25 mouse cellular contexts compared by ENCODE assay signal in the genomic region with DNA sequence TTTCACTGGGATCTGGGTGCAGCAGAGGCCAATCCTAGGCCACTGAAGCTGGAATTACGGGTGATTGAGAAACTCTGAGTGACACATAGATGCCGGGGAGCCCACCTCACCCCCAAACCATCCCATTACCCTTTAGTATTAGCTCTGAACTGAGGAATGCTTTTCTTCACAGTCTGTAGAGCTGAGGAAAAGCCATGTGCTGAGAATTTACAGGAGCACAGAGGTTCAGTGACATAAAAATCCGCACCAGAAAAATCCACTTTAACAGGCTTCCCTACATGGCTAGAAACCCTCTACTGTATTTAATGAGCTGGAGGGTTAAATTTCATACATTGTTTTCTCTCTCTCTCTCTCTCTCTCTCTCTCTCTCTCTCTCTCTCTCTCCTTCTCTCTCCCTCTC.
DNase-seq lines count a peak whose midpoint lies in the region; ATAC-seq and TF ChIP-seq lines count a peak whose summit lies in the region.
"Had no signal": no experiment of that assay in that cellular context is flagged by ENCODE, and none has a peak within 500 bp of the region (broad histone marks: within the 10 kb centered on the region; RNA-seq: fewer than 3 reads in every experiment).

No protein-coding gene starts in this region.

- intact Hi-C loops in left cerebral cortex, postnatal 4 days (cut with DNase I), result no loop called here

- no peak overlapping the region for H3K4me3 ChIP-seq in kidney, embryonic 16.5 days (ENCODE audit: low read length)
- 0 out of 2 replicates have a peak overlapping the region, but pooled peaks have one; percentile 1 for H3K4me3 ChIP-seq in limb, embryonic 14.5 days (replicated peaks; ENCODE audit: low read length)
- no peak overlapping the region for H3K4me3 ChIP-seq in midbrain, embryonic 16.5 days (ENCODE audit: low read depth, low read length)
- H3K4me3 ChIP-seq: embryonic facial prominence, embryonic 12.5 days; erythroblast, embryonic 14.5 days; forebrain, embryonic 13.5 days; gastrocnemius, adult 2 months; hindbrain, embryonic 12.5 days; hindbrain, embryonic 15.5 days had no signal

- no peak overlapping the region for H3K9ac ChIP-seq in kidney, embryonic 16.5 days (replicated peaks; ENCODE audit: low read length)
- H3K9ac ChIP-seq in limb, embryonic 14.5 days (ENCODE audit: low read depth, low read length, severe bottlenecking), result no peak overlapping the region; the same call in 1 of the 2 replicates
- H3K9ac ChIP-seq in midbrain, embryonic 16.5 days (ENCODE audit: low read depth, low read length), result no peak overlapping the region
- H3K9ac ChIP-seq: embryonic facial prominence, embryonic 12.5 days; forebrain, embryonic 13.5 days; hindbrain, embryonic 12.5 days; hindbrain, embryonic 15.5 days had no signal

- WGBS in kidney, embryonic 16.5 days, result 52% methylated on average over 3 of the region's 3 CpGs
- 30% methylated on average over 3 of the region's 3 CpGs for WGBS in limb, embryonic 14.5 days
- WGBS in midbrain, embryonic 16.5 days, result 78% methylated on average over 3 of the region's 3 CpGs

- no peak for DNase-seq in kidney, postnatal 14 days
- peak; percentile 10 for DNase-seq in forelimb bud, embryonic 11.5 days (ENCODE audit: low read depth, low spot score)
- DNase-seq in limb, embryonic 14.5 days (ENCODE audit: low spot score), result peak; percentile 31
- no peak for DNase-seq in left cerebral cortex, postnatal 4 days
- DNase-seq: adrenal gland, postnatal 10 days; adrenal gland, postnatal 36 days; B cell, adult 2 months; cerebellum, adult 18-20 months; cerebellum, adult 9-10 months; cerebellum, postnatal 14 days; gastrocnemius, adult 2 months; gastrocnemius, postnatal 14 days; heart, adult 11 months had no signal

- H3K27ac ChIP-seq in kidney, embryonic 16.5 days (ENCODE audit: low read length), result no peak overlapping the region
- no peak overlapping the region for H3K27ac ChIP-seq in limb, embryonic 14.5 days (replicated peaks; ENCODE audit: low read depth, low read length)
- H3K27ac ChIP-seq in midbrain, embryonic 16.5 days (ENCODE audit: low read length), result no peak overlapping the region
- H3K27ac ChIP-seq: embryonic facial prominence, embryonic 12.5 days; forebrain, embryonic 13.5 days; gastrocnemius, adult 2 months; hindbrain, embryonic 12.5 days; hindbrain, embryonic 15.5 days had no signal

- H3K4me2 ChIP-seq in kidney, embryonic 16.5 days (replicated peaks; ENCODE audit: low read depth, low read length), result no peak overlapping the region
- peak overlapping the region; percentile 17; the same call in 1 of the 2 replicates for H3K4me2 ChIP-seq in limb, embryonic 14.5 days (replicated peaks; ENCODE audit: low read depth, low read length, severe bottlenecking)
- H3K4me2 ChIP-seq in midbrain, embryonic 16.5 days (ENCODE audit: low read length), result no peak overlapping the region
- H3K4me2 ChIP-seq: embryonic facial prominence, embryonic 12.5 days; forebrain, embryonic 13.5 days; heart, embryonic 11.5 days; hindbrain, embryonic 12.5 days; hindbrain, embryonic 15.5 days had no signal

- no peaks in the 10 kb centered on the region for H3K9me3 ChIP-seq in kidney, embryonic 16.5 days (ENCODE audit: low read length)
- H3K9me3 ChIP-seq in limb, embryonic 14.5 days (ENCODE audit: control insufficient read depth, low read length), result no peaks in the 10 kb centered on the region
- no peaks in the 10 kb centered on the region for H3K9me3 ChIP-seq in midbrain, embryonic 16.5 days (replicated peaks; ENCODE audit: control insufficient read depth, low read length, poor library complexity, severe bottlenecking)
- H3K9me3 ChIP-seq: embryonic facial prominence, embryonic 12.5 days; forebrain, embryonic 13.5 days; G1E; hindbrain, embryonic 12.5 days; hindbrain, embryonic 15.5 days had no signal

- peak; percentile 2; the same call in 1 of the 2 replicates for ATAC-seq in kidney, embryonic 16.5 days (ENCODE audit: low FRiP score, low TSS enrichment)
- peak; percentile 72 for ATAC-seq in limb, embryonic 14.5 days (ENCODE audit: low FRiP score, low read depth)
- ATAC-seq in midbrain, embryonic 16.5 days, result no peak
- ATAC-seq: forebrain, embryonic 13.5 days; forebrain, embryonic 16.5 days; Patski had no signal

- no peaks in the 10 kb centered on the region for H3K36me3 ChIP-seq in kidney, embryonic 16.5 days (ENCODE audit: insufficient read depth, low read length)
- no peaks in the 10 kb centered on the region for H3K36me3 ChIP-seq in limb, embryonic 14.5 days (ENCODE audit: control insufficient read depth, insufficient read depth, low read length)
- no peaks in the 10 kb centered on the region for H3K36me3 ChIP-seq in midbrain, embryonic 16.5 days (ENCODE audit: control insufficient read depth, insufficient read depth, low read length)
- H3K36me3 ChIP-seq: embryonic facial prominence, embryonic 12.5 days; G1E; hindbrain, embryonic 12.5 days; hindbrain, embryonic 15.5 days had no signal

- no peak for TF ChIP-seq POLR2A in limb, embryonic 14.5 days (IDR thresholded peaks at IDR 0.05; ENCODE audit: borderline replicate concordance, extremely low read depth, insufficient read depth, insufficient read length)

- H3K4me1 ChIP-seq in kidney, embryonic 16.5 days (ENCODE audit: insufficient read depth, low read length), result 0 out of 2 replicates have a peak, but pooled peaks cover 2% of the 10 kb centered on the region
- 0 out of 2 replicates have a peak, but pooled peaks cover 3% of the 10 kb centered on the region for H3K4me1 ChIP-seq in limb, embryonic 14.5 days (ENCODE audit: control insufficient read depth, insufficient read depth, low read length)
- H3K4me1 ChIP-seq in midbrain, embryonic 16.5 days (ENCODE audit: control insufficient read depth, insufficient read depth, low read length), result no peaks in the 10 kb centered on the region
- H3K4me1 ChIP-seq: embryonic facial prominence, embryonic 12.5 days; forebrain, embryonic 13.5 days; hindbrain, embryonic 12.5 days; hindbrain, embryonic 15.5 days had no signal

- H3K27me3 ChIP-seq in kidney, embryonic 16.5 days (ENCODE audit: insufficient read depth, low read length), result no peaks in the 10 kb centered on the region
- no peaks in the 10 kb centered on the region for H3K27me3 ChIP-seq in limb, embryonic 14.5 days (ENCODE audit: control insufficient read depth, insufficient read depth, low read length)
- H3K27me3 ChIP-seq in midbrain, embryonic 16.5 days (ENCODE audit: control insufficient read depth, insufficient read depth, low read depth, low read length), result no peaks in the 10 kb centered on the region
- H3K27me3 ChIP-seq: CH12.LX; embryonic facial prominence, embryonic 12.5 days; forebrain, embryonic 13.5 days; hindbrain, embryonic 12.5 days; hindbrain, embryonic 15.5 days had no signal

Comparison
In these comparisons a context has a peak if more than half of its experiments do, and no peak if none do; other contexts are left out.
1. DNase-seq: peak in forelimb bud, embryonic 11.5 days (single experiment) and limb, embryonic 14.5 days (single experiment); none in kidney, postnatal 14 days (single experiment) and left cerebral cortex, postnatal 4 days (single experiment).